Mouse (Mus musculus): Measurements from ENCODE around the gene Fasn.

DNA sequence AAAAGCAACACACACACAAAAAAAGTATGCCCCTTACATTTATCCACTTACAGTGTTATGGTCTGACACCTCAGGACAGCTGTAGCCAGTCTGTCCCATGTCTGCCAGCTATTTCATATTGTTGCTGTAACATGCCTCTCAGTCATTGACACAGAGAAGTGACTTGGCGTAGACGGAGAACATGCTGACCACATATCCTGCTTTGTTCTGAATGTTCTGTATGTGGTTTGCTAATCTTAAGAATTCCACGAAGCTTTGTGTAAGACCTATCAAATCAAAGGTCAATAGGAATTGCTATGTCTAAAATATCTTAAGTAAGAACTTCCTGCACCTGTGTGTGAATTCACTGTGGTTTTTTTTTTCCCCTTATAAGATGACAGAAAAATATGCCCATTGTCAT lies 26.1 kb downstream of the Fasn start:
- TF ChIP-seq POLR2A (IDR thresholded peaks at IDR 0.05; ENCODE audit: low read depth, low read length) (no peak), CTCF (IDR thresholded peaks at IDR 0.05; ENCODE audit: borderline replicate concordance, insufficient read depth, low read length) (no peak)

Data from embryonic fibroblast, embryonic 13.5 days (primary cell).